Mouse (Mus musculus) cerebellum, adult 11 months (tissue): Measurements from ENCODE around the gene Pla2g10.
"Not testable (repeated sequence)": the region's sequence is repeated elsewhere in the genome, so short reads cannot be mapped to it uniquely, and the experiment has no call there.

Experiments used
- DNase-seq: peaks from one replicate; pipeline ENCODE4 v3.0.0; 2022

Pla2g10 gene

GRCm38 (mm10) chr16:13730285-13731255 is at the start of gene Pla2g10:
Pla2g10 (minus strand) TSS chr16:13730983.
- no peak for DNase-seq

DNA sequence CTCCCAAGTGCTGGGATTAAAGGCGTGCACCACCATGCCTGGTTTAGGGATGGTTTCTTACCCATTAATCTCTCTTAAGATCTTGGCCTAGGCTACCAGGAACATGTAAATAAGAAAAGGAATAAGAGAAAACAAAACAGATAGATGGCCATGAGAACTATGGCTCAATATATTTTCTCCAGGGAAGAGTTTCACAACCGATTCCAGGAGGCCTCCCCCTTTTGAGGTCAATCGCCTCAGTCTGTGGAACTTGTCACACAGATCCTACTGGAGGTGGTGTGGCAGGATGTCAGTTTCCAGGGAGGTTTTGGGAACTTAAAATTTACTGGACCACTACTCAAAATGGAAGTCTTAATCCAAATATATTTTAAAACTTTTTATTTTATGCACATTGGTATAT is 43.9 kb upstream of the Pla2g10 start:
- DNase-seq, result not testable (repeated sequence)

GRCm38 (mm10) chr16:13774011-13774410 is 43.2 kb upstream of the Pla2g10 start:
- not testable (repeated sequence) for DNase-seq

- not testable (repeated sequence) for DNase-seq
Measured at GRCm38 (mm10) chr16:13772051-13772450, 41.3 kb upstream of the Pla2g10 start.

- not testable (repeated sequence) for DNase-seq
Measured at GRCm38 (mm10) chr16:13771603-13772002, 40.8 kb upstream of the Pla2g10 start.

- DNase-seq, result no peak
Measured at GRCm38 (mm10) chr16:13766367-13766766, 35.6 kb upstream of the Pla2g10 start.

- no peak for DNase-seq
Measured at GRCm38 (mm10) chr16:13764519-13764918, 33.7 kb upstream of the Pla2g10 start.

DNA sequence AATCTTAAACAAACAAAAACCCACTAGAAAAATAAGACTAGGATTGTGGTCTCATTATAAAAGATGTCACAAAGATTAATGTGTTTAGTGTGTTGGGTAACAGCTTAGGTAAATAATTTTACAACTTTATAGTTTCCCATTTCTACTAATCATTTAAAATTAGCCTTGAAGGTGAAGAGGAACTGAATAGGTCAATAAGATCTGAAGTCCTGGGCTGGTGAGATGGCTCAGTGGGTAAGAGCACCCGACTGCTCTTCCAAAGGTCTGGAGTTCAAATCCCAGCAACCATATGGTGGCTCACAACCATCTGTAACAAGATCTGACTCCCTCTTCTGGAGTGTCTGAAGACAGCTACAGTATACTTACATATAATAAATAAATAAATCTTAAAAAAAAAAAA is 32.0 kb upstream of the Pla2g10 start:
- DNase-seq, result not testable (repeated sequence)

- no peak for DNase-seq
Measured at GRCm38 (mm10) chr16:13757823-13758222, 27.0 kb upstream of the Pla2g10 start.

- DNase-seq, result peak; percentile 91
Measured at GRCm38 (mm10) chr16:13754400-13755190, 23.8 kb upstream of the Pla2g10 start.

- DNase-seq, result peak; percentile 8
Measured at GRCm38 (mm10) chr16:13753986-13754385, 23.2 kb upstream of the Pla2g10 start.

DNA sequence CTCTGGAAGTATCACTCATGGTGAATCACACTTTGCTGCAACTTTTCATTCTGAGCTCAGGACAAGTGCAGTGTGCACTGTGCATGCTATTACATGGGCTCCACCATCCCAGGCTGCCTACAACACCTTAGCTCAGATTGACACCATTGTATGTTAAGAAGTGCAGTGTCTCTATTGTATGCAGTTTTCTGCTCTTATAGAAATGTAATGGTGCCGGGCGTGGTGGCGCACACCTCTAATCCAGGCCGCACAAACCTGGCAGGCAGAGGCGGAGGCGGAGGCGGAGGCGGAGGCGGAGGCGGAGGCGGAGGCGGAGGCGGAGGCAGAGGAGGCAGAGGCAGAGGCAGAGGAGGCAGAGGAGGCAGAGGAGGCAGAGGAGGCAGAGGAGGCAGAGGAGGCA is 19.8 kb upstream of the Pla2g10 start:
- DNase-seq, result no peak

DNA sequence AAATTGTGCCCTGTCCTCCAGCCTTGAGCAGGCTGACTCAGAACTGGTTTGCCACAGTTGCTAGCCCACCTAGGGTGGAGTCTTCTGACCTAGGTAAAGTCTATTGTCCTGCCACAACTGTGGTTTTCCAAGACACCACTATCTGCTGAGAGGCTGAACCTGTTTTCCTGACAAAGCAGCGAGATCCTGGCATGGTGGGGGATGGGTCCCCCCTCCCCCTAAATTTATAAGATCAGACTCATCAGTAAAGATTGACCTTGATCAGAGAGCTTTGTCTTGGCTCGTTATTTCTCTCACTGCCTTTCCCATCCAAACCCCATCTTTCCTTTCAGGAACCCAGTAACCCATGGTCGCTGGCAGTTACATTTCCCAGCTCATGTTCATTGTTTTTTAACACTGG is 19.2 kb upstream of the Pla2g10 start:
- DNase-seq, result no peak

DNA sequence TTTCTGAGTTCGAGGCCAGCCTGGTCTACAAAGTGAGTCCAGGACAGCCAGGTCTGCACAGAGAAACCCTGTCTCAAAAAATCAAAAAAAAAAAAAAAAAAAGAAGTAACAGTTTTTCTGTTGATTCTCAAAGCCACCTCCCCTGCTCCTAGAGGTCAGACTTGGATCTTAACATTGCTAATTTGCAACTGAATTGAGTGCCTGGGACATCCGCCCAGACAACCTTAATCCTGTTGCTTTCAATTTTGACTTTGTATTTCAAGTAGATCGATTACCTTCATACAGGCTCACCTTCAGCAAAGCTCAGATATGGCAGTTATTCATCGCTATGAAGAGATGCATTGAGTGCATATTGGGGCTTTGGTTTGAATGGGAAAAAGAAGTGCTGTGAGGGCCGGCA is 18.5 kb upstream of the Pla2g10 start:
- DNase-seq, result no peak

- DNase-seq, result not testable (repeated sequence)
Measured at GRCm38 (mm10) chr16:13748813-13749212, 18.0 kb upstream of the Pla2g10 start.

DNA sequence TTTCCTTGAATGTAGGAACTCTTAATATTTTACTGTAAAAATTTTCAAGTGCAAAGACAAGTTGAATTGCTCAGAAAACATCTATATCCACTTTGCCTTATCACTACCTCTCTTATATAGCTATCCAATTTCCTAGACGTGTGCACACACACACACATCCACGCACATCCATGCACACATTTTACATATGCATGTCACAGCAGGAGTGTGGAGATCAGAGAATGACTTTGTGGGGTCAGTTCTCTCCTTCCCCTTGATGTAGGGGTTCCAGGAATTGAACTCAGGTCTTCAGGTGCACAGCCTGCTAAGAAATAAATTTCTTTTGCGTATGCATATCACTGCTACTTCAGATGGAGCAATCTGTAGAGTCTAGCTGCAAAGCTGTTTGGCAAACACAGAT is 17.3 kb upstream of the Pla2g10 start:
- no peak for DNase-seq

- no peak for DNase-seq
Measured at GRCm38 (mm10) chr16:13747708-13748107, 16.9 kb upstream of the Pla2g10 start.

- DNase-seq, result no peak
Measured at GRCm38 (mm10) chr16:13740844-13741243, 10.1 kb upstream of the Pla2g10 start.

GRCm38 (mm10) chr16:13739044-13739443 is 8.3 kb upstream of the Pla2g10 start:
- DNase-seq, result not testable (repeated sequence)

DNA sequence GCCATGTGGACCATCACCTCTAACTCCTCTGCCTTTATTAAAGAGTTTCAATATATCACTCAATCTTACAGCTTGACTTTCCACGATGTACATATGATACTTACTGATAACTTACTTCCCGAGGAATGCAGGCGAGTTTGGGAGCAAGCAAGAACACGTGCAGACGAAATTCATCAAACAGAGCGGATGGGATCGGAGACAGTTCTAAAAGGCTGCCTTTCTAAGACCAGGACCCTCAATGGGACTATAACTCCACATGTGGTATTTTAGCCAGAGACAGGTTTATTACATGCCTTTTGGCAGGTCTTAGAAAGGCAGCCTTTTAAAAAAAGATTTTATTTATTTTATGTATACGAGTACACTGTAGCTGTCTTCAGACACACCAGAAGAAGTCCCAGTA is 5.2 kb upstream of the Pla2g10 start:
- no peak for DNase-seq

DNA sequence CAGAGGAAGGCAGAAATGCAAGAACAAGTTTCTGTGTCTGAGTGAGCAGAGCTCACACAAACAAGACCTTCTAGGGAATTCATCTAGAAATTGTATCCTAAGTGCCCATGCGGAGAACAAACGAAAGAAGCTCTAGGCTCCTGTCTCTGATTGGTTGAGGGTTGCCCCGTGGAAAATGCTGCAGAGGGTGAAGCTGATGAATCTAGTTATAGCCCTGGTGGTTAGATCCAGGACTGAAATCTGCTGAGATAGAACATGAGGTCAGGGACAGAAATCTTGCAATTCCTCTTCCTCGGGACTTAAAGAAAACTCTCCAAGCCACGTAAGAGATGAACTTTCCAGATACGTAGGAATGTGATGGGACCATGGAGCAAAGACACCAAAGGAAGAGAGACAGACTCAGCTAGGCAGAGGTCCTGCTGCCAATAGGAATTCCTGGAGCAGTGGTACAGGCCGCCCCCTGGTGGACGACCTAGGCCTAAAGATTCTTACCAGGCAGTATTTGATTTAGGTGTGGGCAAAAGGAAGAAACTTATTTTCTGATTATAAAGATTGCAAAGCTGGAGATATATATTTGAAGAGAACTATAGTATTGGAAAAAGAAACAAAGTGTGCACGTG is 2.8 kb upstream of the Pla2g10 start:
- peak; percentile 63 for DNase-seq

DNA sequence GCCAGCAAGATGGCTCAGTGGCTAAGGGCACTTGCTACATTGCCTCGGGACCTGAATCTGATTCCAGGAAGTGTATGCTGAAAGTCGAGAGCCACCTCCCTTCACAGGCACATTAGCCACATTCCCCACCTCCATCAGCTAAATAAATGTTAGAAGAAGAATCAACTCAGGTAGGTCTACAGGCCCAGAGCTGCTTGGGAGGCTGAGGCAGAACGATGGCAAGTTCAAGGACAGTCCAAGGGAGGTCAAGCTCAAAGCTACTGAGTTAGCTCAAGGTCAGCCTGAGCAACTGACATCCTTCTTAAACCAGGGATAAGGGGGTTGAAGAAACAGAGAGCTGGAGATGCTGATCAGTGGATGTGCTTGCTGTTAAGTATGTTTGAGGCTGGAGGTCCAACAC is 2.0 kb upstream of the Pla2g10 start:
- no peak for DNase-seq

DNA sequence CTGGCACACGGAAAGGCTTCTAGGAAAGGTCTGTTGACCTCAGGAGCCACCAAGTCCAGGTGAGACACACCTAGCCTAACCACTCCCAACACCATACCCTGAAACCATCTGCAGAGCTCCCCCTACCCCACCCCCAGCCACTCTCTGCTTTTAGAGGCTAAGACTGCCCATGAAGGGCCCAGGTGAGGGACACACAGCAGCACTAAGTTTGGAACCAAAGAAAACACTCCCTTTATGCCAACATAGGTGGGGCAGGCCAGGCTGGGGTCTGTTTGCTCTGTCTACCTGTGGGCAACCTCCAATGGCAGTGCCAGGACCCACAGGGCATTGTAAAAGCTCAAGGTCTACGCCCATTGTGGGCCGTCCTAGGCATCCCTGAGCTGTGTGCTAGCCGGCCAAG is 1.4 kb downstream of the Pla2g10 start:
- DNase-seq, result no peak
